Mouse (Mus musculus) liver, adult (tissue): ENCODE measurements around the gene Slco2a1.

Experiments used
- GATA4 ChIP-seq: IDR thresholded peaks from 2 replicates; pipeline ENCODE4 v1.6.1; 2014; ENCODE audit warnings: mild to moderate bottlenecking, low read length; ENCODE audit not compliant: insufficient replicate concordance

Gene Slco2a1

GRCm38 (mm10) chr9:102988462-102988861 is at the start of gene Slco2a1:
Gene Slco2a1, plus strand, starts transcription at chr9:102988712.
- no peak for TF ChIP-seq GATA4

GRCm38 (mm10) chr9:102942221-102942620 is 46.3 kb upstream of the Slco2a1 start:
- TF ChIP-seq GATA4, result no peak

DNA sequence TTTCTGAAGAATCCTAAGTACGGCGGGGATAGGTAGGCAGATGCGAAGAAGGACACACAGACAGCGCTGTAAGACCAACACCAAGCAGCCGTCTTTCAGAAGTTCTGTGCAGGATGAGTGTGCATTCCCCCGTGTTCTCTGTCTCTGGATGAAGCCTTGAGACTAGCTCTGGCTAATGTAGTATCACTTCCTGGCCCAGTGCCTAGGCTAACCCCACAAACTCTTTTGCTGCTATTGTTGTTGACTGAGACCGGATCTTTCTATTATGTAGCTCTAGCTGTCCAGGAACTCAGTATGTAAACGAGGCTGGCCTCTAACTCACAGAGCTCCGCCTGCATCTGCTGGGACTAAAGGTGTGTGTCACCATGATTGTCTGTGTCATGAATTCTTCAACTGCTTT is 43.6 kb upstream of the Slco2a1 start:
- no peak for TF ChIP-seq GATA4

- TF ChIP-seq GATA4, result no peak
Observed at GRCm38 (mm10) chr9:102946469-102947015, 42.0 kb upstream of the Slco2a1 start.

DNA sequence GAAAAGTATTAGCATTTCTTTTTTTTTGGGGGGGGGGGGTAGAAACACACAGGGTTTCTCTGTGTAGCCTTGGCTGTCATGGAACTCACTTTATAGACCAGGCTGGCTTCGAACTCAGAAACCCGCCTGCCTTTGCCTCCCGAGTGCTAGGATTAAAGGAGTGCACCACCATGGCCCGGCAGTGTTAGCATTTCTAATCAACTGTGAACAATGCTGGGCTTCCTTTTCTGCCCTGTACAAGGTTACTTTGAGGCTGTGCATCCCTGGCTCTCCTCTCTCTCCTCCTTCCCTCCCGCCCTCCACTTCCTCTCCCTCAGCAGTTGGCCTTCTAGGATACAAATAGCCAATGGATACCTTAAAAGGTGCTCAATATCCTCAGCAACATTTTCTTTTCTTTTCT is 39.8 kb upstream of the Slco2a1 start:
- no peak for TF ChIP-seq GATA4

- no peak for TF ChIP-seq GATA4
Observed at GRCm38 (mm10) chr9:102951091-102951994, 37.2 kb upstream of the Slco2a1 start.

- no peak for TF ChIP-seq GATA4
Observed at GRCm38 (mm10) chr9:102955866-102956265, 32.6 kb upstream of the Slco2a1 start.

DNA sequence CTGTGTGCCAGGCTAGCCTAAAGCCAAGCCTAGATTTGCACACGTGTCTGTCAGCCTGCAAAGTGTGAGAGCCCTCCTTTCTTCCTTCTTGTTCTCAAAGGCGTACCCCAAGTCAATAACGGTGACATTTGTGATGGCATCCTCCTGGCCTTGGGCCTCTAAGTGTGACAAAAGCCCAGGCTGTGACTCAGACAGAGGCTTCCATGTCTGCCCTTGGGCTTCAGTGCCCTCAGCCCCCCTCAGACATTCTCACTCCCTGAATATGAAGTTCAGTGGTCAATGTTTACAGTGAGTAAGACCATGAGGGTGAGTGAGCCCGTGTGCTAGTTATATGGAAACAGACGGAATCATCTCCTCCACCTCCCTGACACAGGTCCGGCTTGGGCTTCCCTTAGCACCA is 29.8 kb upstream of the Slco2a1 start:
- no peak for TF ChIP-seq GATA4

DNA sequence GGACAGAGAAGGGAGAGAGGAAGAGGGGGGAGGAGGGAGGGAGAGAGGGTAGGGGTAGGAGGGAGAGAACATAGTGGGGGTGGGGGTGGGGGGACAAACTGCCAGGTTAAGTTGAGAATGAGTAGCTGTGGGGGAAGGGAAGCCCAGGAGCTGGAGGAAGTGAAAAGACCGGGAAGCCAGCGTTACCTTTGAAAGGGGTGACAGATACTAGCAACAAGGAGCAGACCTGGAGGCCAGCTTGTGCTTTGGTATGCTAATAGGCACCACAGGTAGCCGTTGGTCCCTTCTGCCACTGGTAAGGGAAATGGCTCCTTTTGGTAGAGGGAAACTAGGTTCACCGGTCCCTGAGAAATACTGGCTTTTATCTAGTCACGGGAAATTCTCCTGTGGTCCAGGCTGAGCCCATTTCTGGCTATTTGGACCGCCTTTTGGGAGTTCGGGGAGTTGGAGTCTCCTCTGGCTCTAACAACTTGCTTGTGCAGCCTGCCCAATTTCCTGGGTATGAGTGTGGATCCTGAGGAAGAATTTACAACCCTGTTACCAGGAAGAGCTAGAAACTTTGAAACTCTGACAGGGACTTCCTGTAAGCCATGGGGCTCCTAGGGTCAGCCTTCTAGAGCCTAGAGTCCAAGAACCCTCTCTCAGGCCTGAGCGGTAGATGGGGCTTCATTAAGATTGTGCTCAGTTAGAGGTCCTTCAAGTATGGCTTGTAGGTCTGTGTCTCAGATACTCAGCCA is 27.0 kb upstream of the Slco2a1 start:
- no peak for TF ChIP-seq GATA4

- no peak for TF ChIP-seq GATA4
Observed at GRCm38 (mm10) chr9:102962093-102962788, 26.3 kb upstream of the Slco2a1 start.

DNA sequence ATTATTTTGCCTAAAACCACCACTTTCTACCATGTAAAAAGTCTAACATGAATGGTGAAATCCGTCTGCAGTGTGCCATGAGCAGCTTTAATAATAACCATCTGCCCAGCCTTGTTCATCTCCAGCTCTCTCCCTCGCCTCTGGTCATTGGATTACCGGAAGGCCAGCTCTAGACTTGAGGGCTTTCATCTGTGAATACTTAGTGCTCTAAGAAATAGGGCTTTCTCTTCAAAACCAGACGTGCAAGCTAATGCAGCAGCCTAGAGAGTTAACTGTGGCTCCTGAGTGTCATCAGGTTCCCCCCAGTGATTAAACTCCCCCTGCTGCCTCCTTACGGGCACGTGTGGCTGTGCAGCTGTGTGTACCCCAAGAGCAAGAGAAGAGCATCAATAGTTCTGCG is 25.2 kb upstream of the Slco2a1 start:
- TF ChIP-seq GATA4, result no peak

GRCm38 (mm10) chr9:102964644-102965043 is 23.9 kb upstream of the Slco2a1 start:
- no peak for TF ChIP-seq GATA4

GRCm38 (mm10) chr9:102972393-102973050 is 16.0 kb upstream of the Slco2a1 start:
- TF ChIP-seq GATA4, result no peak

DNA sequence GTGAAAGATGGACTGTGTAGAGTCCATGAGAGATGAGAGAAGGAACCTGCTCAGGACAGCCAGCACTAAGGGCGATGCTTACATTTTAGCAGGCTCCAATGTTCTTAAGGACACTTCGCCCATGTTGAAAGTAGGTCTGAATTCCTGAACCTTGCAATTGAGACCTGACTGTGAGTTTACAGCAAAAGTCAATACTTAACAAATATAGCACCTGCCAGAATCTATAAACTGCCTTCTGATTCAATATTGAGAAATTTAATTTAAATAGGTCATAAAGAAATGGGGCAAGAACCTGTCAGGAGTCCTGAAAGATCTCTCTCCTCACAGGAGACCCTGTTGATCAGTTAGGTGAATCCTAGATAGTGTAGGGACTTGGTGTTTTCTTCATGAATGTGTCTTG is 12.6 kb upstream of the Slco2a1 start:
- no peak for TF ChIP-seq GATA4

GRCm38 (mm10) chr9:102977090-102977489 is 11.4 kb upstream of the Slco2a1 start:
- no peak for TF ChIP-seq GATA4
